Mouse (Mus musculus): ENCODE data around the gene Nfib. TPM values are rescaled to one million over a fixed set of nuclear protein-coding genes. Genes with fewer than 3 reads are reported as not detected.

Gene Nfib
- 0.23 TPM for total RNA-seq (2023)

DNA sequence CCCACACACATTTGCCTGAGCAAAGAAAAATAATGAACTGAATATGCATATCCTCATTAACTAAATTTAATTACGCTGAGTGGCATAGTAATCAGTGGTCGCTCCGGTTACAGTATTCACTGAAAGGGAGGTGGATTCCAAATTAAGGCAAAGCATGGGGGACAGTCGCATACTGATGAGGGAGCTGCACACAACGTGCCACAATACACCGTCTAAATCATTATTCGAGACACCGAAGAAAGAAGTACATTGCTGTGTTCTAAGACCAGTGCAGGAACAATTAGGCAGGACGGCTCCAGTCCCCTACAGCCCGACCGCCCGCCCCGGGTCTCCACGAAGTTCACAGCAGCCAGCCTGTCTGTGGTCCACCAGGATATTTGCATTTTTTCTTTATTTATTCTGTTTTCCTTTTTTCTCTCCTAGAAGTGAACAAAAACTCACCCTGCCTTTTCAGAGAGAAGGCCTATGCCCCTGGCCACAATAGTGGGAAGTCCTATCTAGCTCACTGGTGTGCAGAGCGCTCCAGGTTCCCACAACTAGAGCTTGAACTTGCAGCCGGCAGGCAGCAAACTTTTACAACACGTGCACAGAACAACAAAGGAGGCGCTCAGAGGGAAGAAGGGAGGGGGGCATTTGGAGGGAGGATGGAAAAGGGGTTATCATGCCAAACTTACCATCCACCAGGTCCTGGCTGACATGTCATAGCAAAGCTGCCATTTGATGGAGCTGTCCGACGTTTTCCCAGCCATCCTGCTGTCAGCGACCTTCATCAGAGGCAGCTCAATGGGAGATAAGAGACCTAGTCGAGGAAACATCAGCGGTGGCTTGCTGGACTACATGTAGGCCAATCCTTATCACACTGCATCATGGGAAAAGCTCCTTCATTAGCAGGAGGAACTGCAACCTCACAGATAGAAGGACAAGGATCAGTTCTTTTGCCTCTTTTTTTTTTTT, at the start of gene Nfib:
Gene Nfib, minus strand, starts transcription at position 910 of the 954 bp plus-strand sequence.

Other genes starting within 250 kb of the Nfib start
- 18.9 TPM for gene Zdhhc21, start 154.2 kb upstream of the Nfib start, total RNA-seq (2023)
- not detected for gene Cer1, start 179.4 kb upstream of the Nfib start, total RNA-seq (2023)

Data from CD4-positive naive resting alpha-beta T cell, adult 76 days (primary cell).